Mouse (Mus musculus) v-Abl transformed pro-B cells (cell line): ENCODE results near the gene Hadhb.

Source experiments
- in situ Hi-C, 2 experiments: fragments of 400-800 bp; cut with MboI; formaldehyde crosslinking; loops; one replicate each; pipeline ENCODE4 v1.15.1; 2025; ENCODE audit not compliant: unreplicated experiment in 2 of 2

Hadhb gene

GRCm38 (mm10) chr5:30127921-30128597, 27.0 kb upstream of the Hadhb start:
- in situ Hi-C loops: no loop called here

DNA sequence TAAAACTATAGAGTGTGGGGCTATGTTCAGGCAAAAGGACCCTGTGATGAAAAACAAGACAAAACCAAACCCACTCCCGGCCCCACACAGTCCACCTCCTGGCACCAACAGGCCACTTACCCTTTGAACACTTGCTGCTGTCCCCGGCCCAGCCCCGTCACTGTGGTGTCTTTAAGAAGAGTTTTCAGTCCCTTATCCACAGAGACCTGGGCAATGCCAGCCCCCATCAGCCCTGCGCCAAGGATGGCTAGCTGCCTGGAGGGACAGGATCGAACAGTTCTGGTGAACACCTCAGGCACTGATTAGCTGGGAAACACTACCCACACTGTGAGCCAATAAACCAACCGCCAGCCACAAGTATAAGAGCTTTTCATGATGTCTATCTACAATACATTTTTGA, 26.4 kb upstream of the Hadhb start:
- in situ Hi-C loops: no loop called here

DNA sequence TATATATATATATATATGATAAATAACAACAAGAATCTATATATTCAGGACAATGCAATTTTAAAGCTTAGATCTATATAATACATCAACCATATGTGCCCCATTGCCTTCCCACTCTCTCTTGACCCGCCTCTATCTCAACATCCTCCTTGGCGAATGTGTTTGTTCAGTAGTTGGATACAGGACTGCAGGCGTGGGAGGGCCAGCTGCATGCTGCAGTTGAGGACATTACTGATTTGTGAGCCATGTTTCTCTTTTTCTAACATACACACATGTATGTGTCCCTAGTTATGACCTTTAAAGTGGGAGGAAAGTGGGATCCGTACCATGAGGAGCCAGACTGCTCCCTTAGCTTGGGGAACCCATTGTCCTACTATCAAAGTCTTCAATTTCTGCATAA, 23.8 kb upstream of the Hadhb start:
- in situ Hi-C loops: no loop called here

DNA sequence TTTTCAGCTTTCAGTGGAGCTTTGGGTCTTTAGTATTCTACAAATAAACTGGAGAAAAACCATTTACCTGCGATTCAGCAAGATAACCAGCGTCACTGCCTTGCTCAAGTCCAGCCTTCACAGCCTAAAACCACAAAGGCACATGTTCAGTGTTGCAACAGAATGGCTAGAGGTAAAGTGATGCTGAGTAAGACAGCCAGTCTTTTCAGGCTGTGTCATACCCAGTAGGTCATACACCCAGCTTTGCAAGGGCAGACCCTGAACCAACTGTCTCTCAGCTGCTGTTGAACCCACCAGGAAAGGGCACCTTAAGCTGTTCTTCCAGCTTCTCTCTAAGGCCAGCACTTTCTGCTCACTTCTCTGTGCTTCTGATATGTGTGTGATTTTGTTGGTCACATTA, 22.9 kb upstream of the Hadhb start:
- in situ Hi-C loops: no loop called here

- in situ Hi-C loops: no loop called here
Observed at GRCm38 (mm10) chr5:30135711-30136231, 19.3 kb upstream of the Hadhb start.

GRCm38 (mm10) chr5:30137271-30137670, 17.8 kb upstream of the Hadhb start:
- in situ Hi-C loops: no loop called here

DNA sequence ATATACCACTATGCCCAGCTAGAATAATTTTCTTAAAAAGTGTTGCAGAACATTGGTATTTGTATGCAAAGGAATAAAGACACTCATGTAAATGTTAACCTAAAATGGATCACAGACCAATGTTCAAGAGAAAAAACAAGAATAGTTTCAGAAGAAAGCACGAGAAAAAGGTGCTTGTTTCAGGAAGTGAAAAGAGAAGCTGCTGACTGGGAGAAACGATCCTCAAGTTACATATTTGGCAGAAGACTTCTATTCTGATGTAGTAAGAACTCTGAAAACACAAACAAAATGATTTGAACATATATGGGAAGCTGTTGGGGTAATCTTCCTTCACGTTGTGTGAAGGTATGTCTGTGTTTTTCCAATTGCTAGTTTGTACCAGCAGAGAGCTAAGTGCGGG, 16.9 kb upstream of the Hadhb start:
- in situ Hi-C loops: no loop called here

DNA sequence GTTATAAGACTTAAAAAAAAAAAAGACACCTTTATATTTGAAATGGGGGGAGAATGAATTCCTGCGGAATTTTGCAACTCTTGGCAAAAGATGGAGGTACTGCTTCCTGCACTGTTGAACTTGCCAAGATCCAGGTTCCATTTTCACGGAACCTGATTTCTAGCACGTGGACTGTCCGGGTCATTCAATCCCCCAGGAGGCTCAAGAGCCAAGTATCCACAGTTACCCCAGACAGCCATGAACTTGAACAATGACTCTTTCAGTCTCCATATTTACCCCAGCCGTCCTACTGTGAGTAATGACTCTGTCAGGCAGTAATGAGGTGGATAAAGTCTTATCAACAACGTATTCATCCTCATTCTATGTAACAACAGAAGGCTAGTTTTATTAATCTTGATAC, 8.5 kb upstream of the Hadhb start:
- in situ Hi-C loops: no loop called here

DNA sequence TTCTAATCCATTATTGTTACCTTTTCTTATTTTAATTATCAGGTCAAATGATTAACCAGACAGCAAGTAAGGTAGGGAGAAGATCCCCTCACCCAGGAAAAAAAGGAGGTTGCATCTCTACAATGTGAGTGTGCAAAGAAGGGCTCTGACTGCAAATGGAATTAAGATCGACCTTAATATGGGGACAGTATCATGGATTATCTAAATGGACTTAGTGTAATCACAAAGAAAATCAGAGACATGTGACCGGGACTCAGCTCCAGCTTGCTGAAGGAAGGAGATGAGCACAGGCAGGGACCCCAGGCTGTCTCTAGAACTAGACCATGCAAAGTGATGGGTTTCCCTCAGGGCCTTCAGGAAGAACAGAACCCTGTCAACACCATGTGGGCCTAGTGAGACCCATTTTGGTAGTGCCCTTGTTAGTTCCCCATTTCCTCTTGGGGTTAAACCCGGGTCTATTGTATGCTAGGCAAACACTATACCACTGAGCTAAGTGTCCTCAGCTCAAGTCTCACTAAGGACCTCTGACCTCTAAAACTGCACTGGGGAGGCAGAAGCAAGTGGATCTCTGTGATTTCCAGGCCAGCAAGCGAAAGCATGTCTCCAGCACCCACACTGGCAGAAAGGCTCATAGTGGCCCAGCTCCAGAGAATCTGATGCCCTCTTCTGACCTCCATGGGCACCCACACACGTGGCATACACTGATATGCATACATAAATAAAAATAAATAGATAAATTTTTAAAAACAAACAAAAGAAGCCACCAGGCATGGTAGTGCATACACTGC, 6.7 kb upstream of the Hadhb start:
- in situ Hi-C loops: no loop called here

GRCm38 (mm10) chr5:30152007-30152406, 3.0 kb upstream of the Hadhb start:
- in situ Hi-C loops: no loop called here

GRCm38 (mm10) chr5:30152413-30152812, 2.6 kb upstream of the Hadhb start:
- in situ Hi-C loops: no loop called here

DNA sequence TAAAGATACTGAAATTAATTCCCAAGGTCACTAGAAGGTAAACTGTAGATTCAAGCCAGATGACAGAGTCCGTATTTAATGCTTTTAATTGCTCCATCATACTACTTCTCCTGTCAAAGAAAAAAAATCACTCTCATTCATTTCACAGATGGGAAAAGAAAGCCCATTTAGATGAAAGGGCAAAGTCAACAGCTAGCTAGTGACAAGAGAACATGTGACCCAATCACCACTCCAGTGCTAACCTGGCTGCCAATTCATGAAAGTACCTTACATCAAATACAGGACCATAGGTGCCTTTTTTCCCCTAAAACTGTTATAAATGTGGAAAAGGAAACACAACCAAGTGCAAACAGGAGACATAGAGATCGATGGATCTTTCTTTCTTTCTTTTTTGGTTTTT, 1.8 kb upstream of the Hadhb start:
- in situ Hi-C loops: no loop called here

DNA sequence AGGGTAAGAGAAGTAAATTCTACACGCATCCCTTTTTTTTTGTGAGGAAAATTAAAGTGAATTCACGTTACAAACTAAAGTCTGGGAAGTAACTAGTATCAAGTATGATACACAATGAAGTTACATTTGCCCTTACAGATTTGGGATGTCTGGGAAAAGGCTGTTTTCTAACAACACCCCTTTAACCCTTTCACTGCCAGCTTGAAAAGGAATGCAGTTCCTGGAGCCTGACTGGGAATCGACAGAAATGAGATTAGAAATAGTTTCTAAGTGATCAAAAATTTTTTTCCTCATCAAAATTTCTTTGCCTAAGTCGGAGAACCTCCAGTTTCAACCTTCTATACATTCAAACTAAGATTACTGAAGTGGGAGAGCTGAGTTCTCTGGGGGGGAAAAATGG, 1.0 kb upstream of the Hadhb start:
- in situ Hi-C loops: no loop called here

GRCm38 (mm10) chr5:30155395-30155792, 346 bp downstream of the Hadhb start:
- in situ Hi-C loops: no loop called here

GRCm38 (mm10) chr5:30155821-30156629, 977 bp downstream of the Hadhb start:
- in situ Hi-C loops: no loop called here

DNA sequence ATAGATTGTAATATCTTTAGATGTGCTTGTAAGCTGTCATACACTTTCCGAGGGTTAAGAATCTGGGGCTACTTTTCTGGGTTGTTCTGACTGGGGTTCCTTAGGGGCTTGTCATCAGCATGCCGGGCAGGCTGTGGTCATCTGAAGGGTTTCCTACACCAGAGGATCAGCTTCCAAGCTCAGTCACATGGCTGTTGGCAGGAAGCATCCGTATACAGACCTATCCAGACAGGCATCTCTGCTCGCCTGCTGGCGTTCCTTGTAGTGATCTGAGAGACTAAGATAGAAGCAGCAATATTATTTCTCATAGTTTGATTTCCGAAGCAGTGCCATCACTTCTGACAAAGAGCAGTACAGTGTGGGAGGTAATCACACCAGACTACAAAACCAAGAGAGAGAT, 4.6 kb downstream of the Hadhb start:
- in situ Hi-C loops: no loop called here

- in situ Hi-C loops: no loop called here
Observed at GRCm38 (mm10) chr5:30161836-30162235, 6.8 kb downstream of the Hadhb start.

DNA sequence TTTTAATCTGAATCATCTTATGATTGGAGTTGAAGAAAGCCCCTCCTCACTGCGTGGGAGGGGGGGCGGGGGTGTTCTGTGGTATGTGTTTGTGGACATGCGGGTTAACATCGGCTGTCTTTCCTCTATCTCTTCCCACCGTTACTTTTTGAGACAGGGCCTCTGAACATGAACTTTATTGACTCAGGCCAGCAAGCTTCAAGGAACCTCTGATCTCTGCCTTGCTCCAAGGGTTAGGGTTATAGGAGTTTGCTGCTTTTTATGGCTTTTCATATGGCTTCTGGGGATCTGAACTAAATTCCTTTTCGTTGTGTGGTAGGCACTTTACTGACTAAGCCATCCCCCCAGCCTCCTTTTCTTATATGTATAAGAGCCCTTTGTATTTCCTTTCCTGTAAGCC, 7.3 kb downstream of the Hadhb start:
- in situ Hi-C loops: no loop called here

- in situ Hi-C loops: no loop called here
Observed at GRCm38 (mm10) chr5:30165234-30165946, 10.3 kb downstream of the Hadhb start.

- in situ Hi-C loops: no loop called here
Observed at GRCm38 (mm10) chr5:30170303-30170940, 15.4 kb downstream of the Hadhb start.
